Mouse (Mus musculus): Measurements from ENCODE around the gene Sstr3. TPM values are rescaled to one million over a fixed set of nuclear protein-coding genes. Genes with fewer than 3 reads are reported as not detected.

Sstr3 gene
- polyA plus RNA-seq, 1 experiment from 2014 or later: 0.24 TPM

DNA sequence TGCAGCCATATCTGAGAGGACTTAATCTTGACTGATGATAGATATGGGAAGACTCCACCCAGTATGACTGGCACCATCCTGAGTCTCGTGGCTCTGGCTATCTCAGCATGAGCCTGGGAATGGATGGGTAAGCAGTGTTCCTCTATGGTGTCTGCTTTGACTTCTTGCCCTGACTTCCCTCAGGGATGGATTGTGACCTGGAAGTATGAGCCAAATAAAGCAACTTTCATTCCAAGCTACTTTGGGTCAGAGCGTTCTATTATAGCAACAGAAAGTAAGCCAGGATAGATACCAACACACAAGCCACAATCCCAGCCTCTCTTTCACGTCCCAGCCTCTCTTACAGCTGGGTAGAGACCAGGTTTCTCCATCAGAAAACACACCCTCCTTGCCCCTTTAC lies 38.9 kb downstream of the Sstr3 start:
- Histone ChIP-seq H3K4me1 (replicated peaks) (peaks cover 3% of the 10 kb centered on the region; the same call in 1 of the 2 replicates), H3K27me3 (replicated peaks) (no peaks in the 10 kb centered on the region), H3K9ac (no peak overlapping the region), H3K9me3 (no peaks in the 10 kb centered on the region), H3K4me3 (replicated peaks) (no peak overlapping the region), H3K36me3 (no peaks in the 10 kb centered on the region), H3K27ac (no peak overlapping the region), H3K4me2 (replicated peaks) (no peak overlapping the region)
- WGBS: 71% methylated on average over 3 of the region's 3 CpGs
- no peak for ATAC-seq

DNA sequence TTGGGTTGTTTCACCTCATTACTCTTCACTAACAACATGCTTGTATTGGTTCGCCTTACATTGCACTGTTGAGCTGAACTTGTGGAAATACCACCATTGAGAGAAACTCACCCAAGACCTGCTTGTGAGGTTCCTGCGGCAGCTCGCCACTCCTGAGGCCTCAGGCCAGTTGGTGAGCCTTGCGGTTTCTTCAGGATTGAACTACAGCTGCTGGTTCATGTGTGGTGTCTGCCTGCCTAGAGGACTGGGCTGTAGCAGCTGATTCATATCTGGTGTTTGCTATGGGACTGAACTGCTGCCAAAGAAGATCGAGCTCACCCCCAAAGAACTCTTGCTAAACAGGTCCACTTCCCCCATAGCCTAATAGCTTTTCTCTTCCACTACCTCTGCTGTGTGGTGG lies 39.7 kb downstream of the Sstr3 start:
- Histone ChIP-seq H3K27me3 (replicated peaks) (no peaks in the 10 kb centered on the region), H3K4me2 (replicated peaks) (no peak overlapping the region), H3K9ac (no peak overlapping the region), H3K4me3 (replicated peaks) (no peak overlapping the region), H3K4me1 (replicated peaks) (no peaks in the 10 kb centered on the region), H3K9me3 (no peaks in the 10 kb centered on the region), H3K27ac (no peak overlapping the region), H3K36me3 (no peaks in the 10 kb centered on the region)
- no peak for ATAC-seq
- 91% methylated on average over 5 of the region's 5 CpGs for WGBS

DNA sequence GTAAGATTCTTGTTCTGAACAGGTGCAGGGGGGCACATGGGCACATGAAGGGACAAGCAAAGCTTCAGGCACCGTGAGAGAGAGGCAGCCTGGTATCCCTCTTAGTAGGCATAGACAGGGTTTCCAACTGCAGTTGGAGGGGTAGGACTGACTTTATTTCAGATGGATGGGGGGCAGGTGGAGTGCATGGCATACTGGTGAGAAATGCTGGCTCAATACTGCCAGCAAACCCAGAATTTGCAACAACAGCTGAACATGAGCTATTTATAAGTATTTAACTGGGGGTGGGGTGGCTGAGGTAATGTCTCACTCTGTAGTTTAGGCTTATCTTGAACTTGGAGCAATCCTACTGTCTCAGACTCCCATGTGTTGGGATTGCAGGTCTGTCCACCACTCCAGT lies 40.5 kb downstream of the Sstr3 start:
- no peaks in the 10 kb centered on the region for H3K9me3 ChIP-seq
- H3K36me3 ChIP-seq: no peaks in the 10 kb centered on the region
- no peak overlapping the region for H3K9ac ChIP-seq
- H3K4me1 ChIP-seq (replicated peaks): no peaks in the 10 kb centered on the region
- H3K4me3 ChIP-seq (replicated peaks): no peak overlapping the region
- no peak overlapping the region for H3K4me2 ChIP-seq (replicated peaks)
- H3K27me3 ChIP-seq (replicated peaks): no peaks in the 10 kb centered on the region
- WGBS: 88% methylated on average over 1 of the region's 1 CpGs
- H3K27ac ChIP-seq: no peak overlapping the region
- no peak for ATAC-seq

DNA sequence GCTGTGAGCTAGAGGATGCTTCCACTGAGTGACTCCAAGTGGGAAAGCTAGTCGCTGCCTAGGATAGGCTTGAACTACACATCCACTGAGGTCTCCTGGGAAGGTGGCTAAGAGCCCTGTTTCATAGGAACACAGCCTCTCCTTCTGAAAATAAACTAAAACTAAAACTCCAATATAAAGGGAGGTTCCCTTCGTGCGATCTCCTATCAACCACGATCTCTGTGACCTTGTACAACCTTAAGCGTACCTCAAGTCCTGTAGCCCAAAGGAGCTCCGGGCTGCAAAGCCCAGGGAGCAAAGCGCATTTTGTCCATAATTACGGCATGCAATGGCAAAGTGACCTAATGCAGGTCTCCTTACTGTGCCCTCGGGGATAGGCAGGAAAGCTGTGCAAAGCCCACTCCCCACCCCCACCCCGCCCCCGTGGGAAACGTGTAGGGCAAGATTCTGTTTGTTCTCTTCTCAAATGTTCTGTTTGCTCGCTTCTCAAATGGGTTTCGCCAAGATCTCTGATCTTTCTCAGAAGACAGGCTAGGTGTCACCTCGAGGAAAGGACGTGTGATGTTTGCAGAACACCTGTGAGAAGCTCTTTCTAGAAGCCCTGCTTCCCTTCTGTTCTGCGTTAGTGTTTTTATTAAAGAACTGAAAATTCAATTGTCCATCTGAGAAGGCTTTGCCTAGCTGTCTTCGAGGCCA lies 41.9 kb downstream of the Sstr3 start:
- Histone ChIP-seq H3K4me3 (replicated peaks) (no peak overlapping the region), H3K27ac (no peak overlapping the region), H3K4me1 (replicated peaks) (no peaks in the 10 kb centered on the region), H3K9ac (no peak overlapping the region), H3K9me3 (no peaks in the 10 kb centered on the region), H3K36me3 (no peaks in the 10 kb centered on the region), H3K27me3 (replicated peaks) (no peaks in the 10 kb centered on the region), H3K4me2 (replicated peaks) (no peak overlapping the region)
- WGBS: 67% methylated on average over 18 of the region's 18 CpGs
- ATAC-seq: no peak

DNA sequence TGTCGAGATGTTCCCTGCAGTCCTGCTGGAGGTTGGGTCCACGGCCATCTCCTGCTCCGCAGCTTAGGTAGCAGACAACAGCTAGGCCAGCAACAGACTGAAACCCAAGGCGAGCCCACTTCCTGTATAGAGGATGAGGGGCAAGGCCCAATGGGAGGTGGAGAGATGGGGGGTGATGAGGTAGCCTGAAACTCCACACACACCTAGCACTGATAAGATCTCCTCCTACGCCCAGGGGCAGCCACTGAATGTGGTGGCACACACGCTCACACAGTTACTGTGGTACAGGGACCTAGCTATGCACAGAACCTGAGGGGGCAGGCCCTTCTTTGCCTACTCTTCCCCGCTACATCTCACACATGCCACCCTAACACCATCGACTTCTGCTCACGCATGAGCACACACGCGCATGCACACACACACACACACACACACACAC lies 49.5 kb downstream of the Sstr3 start, which contains the start of gene Il2rb:
Gene Il2rb, minus strand, starts transcription at position 304 of the 439 bp plus-strand sequence.
- Histone ChIP-seq H3K36me3 (no peaks in the 10 kb centered on the region), H3K9ac (no peak within 1 kb of the TSS), H3K27me3 (replicated peaks) (no peaks in the 10 kb centered on the region), H3K4me3 (replicated peaks) (no peak within 1 kb of the TSS), H3K4me2 (replicated peaks) (no peak within 1 kb of the TSS), H3K4me1 (replicated peaks) (no peaks in the 10 kb centered on the region), H3K27ac (no peak within 1 kb of the TSS), H3K9me3 (no peaks in the 10 kb centered on the region)
- no peak for ATAC-seq
- WGBS: 90% methylated on average over 11 of the region's 11 CpGs

GRCm38 (mm10) chr15:78493401-78494010 lies 51.0 kb downstream of the Sstr3 start:
- H3K4me3 ChIP-seq (replicated peaks): no peak overlapping the region
- no peaks in the 10 kb centered on the region for H3K9me3 ChIP-seq
- no peak for ATAC-seq
- WGBS: 78% methylated on average over 10 of the region's 10 CpGs
- no peak overlapping the region for H3K9ac ChIP-seq
- no peak overlapping the region for H3K27ac ChIP-seq
- no peaks in the 10 kb centered on the region for H3K4me1 ChIP-seq (replicated peaks)
- H3K27me3 ChIP-seq (replicated peaks): no peaks in the 10 kb centered on the region
- H3K4me2 ChIP-seq (replicated peaks): no peak overlapping the region
- no peaks in the 10 kb centered on the region for H3K36me3 ChIP-seq

- H3K9ac ChIP-seq: no peak overlapping the region
- ATAC-seq: no peak
- H3K27ac ChIP-seq: no peak overlapping the region
- H3K36me3 ChIP-seq: no peaks in the 10 kb centered on the region
- no peak overlapping the region for H3K4me2 ChIP-seq (replicated peaks)
- H3K9me3 ChIP-seq: no peaks in the 10 kb centered on the region
- no peaks in the 10 kb centered on the region for H3K4me1 ChIP-seq (replicated peaks)
- no peaks in the 10 kb centered on the region for H3K27me3 ChIP-seq (replicated peaks)
- H3K4me3 ChIP-seq (replicated peaks): no peak overlapping the region
- WGBS: 77% methylated on average over 3 of the region's 3 CpGs
These were observed 53.2 kb downstream of the Sstr3 start for GRCm38 (mm10) chr15:78491301-78491700.

GRCm38 (mm10) chr15:78489906-78490305 lies 54.6 kb downstream of the Sstr3 start:
- no peak overlapping the region for H3K27ac ChIP-seq
- H3K4me3 ChIP-seq (replicated peaks): no peak overlapping the region
- WGBS: 62% methylated on average over 8 of the region's 8 CpGs
- no peak overlapping the region for H3K9ac ChIP-seq
- no peaks in the 10 kb centered on the region for H3K36me3 ChIP-seq
- H3K4me2 ChIP-seq (replicated peaks): no peak overlapping the region
- H3K9me3 ChIP-seq: no peaks in the 10 kb centered on the region
- no peaks in the 10 kb centered on the region; the same call in 1 of the 2 replicates for H3K27me3 ChIP-seq (replicated peaks)
- H3K4me1 ChIP-seq (replicated peaks): no peaks in the 10 kb centered on the region
- no peak for ATAC-seq

- whole genome bisulfite sequencing: 82% methylated on average over 3 of the region's 3 CpGs
- H3K4me3 ChIP-seq (replicated peaks): no peak overlapping the region
- H3K9ac ChIP-seq: no peak overlapping the region
- no peaks in the 10 kb centered on the region for H3K9me3 ChIP-seq
- no peak overlapping the region for H3K27ac ChIP-seq
- H3K4me1 ChIP-seq (replicated peaks): no peaks in the 10 kb centered on the region
- H3K4me2 ChIP-seq (replicated peaks): no peak overlapping the region
- no peaks in the 10 kb centered on the region; the same call in 1 of the 2 replicates for H3K27me3 ChIP-seq (replicated peaks)
- H3K36me3 ChIP-seq: no peaks in the 10 kb centered on the region
- ATAC-seq: no peak
These were observed 55.2 kb downstream of the Sstr3 start for GRCm38 (mm10) chr15:78489248-78489647.

DNA sequence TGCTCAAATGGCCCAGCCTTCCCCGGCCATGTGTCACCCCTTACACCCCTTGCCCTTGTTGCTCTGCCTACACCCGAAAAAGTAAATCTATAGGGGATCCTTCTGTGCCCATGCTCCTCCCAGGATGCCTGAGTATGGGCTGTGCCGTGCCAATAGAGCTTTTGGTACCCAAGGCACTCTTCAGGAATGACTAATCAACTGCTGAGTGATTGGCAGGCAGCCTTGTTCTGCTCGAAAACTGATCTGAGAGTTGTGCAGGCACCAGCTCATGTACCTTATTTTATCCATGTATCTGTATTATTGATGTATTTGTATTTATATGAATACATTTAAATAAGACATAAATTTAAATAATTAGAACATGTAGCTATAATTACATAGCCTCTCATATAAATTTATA lies 57.4 kb downstream of the Sstr3 start:
- Histone ChIP-seq H3K9ac (no peak overlapping the region), H3K36me3 (no peaks in the 10 kb centered on the region), H3K4me1 (replicated peaks) (no peaks in the 10 kb centered on the region), H3K4me2 (replicated peaks) (no peak overlapping the region), H3K27ac (no peak overlapping the region), H3K27me3 (replicated peaks) (no peaks in the 10 kb centered on the region; the same call in 1 of the 2 replicates), H3K4me3 (replicated peaks) (no peak overlapping the region), H3K9me3 (no peaks in the 10 kb centered on the region)
- no peak for ATAC-seq
- 76% methylated on average over 4 of the region's 4 CpGs for WGBS

Other genes starting within 250 kb of the Sstr3 start
- 0.38 and 0.48 TPM in 2 replicates for gene Csf2rb2, start 239.0 kb downstream of the Sstr3 start, polyA plus RNA-seq (2015; fragmentation: Nextera tagmentation; extraction: Ambion mirVana)
- gene Csf2rb, start 218.9 kb downstream of the Sstr3 start, polyA plus RNA-seq (2015; fragmentation: Nextera tagmentation; extraction: Ambion mirVana): 1.4 and 2.0 TPM in 2 replicates
- gene Tex33, start 148.8 kb downstream of the Sstr3 start, polyA plus RNA-seq (2015; fragmentation: Nextera tagmentation; extraction: Ambion mirVana): not detected in 2 replicates
- 33.4 and 45.0 TPM in 2 replicates for gene Tst, start 138.8 kb downstream of the Sstr3 start, polyA plus RNA-seq (2015; fragmentation: Nextera tagmentation; extraction: Ambion mirVana)
- 2.6 and 3.1 TPM in 2 replicates for gene Mpst, start 138.3 kb downstream of the Sstr3 start, polyA plus RNA-seq (2015; fragmentation: Nextera tagmentation; extraction: Ambion mirVana)
- 28.7 and 31.0 TPM in 2 replicates for gene Kctd17, start 116.1 kb downstream of the Sstr3 start, polyA plus RNA-seq (2015; fragmentation: Nextera tagmentation; extraction: Ambion mirVana)
- gene Tmprss6, start 76.1 kb downstream of the Sstr3 start, polyA plus RNA-seq (2015; fragmentation: Nextera tagmentation; extraction: Ambion mirVana): 0.39 and 0.54 TPM in 2 replicates
- 1.2 and 1.4 TPM in 2 replicates for gene Il2rb, start 49.4 kb downstream of the Sstr3 start, polyA plus RNA-seq (2015; fragmentation: Nextera tagmentation; extraction: Ambion mirVana)
- 22.0 and 22.3 TPM in 2 replicates for gene C1qtnf6, start 13.3 kb downstream of the Sstr3 start, polyA plus RNA-seq (2015; fragmentation: Nextera tagmentation; extraction: Ambion mirVana)
- 15.7 and 21.4 TPM in 2 replicates for gene Rac2, start 28.1 kb upstream of the Sstr3 start, polyA plus RNA-seq (2015; fragmentation: Nextera tagmentation; extraction: Ambion mirVana)
- gene Cyth4, start 52.4 kb upstream of the Sstr3 start, polyA plus RNA-seq (2015; fragmentation: Nextera tagmentation; extraction: Ambion mirVana): 8.0 and 8.2 TPM in 2 replicates
- 0.08 and 0.29 TPM in 2 replicates for gene Elfn2, start 174.1 kb upstream of the Sstr3 start, polyA plus RNA-seq (2015; fragmentation: Nextera tagmentation; extraction: Ambion mirVana)
- gene Mfng, start 228.8 kb upstream of the Sstr3 start, polyA plus RNA-seq (2015; fragmentation: Nextera tagmentation; extraction: Ambion mirVana): 19.7 and 20.4 TPM in 2 replicates

All from intestine, embryonic 15.5 days (tissue).